Mouse (Mus musculus) liver, embryonic 15.5 days (tissue): ENCODE measurements around the gene Map3k19. TPM values are rescaled to one million over a fixed set of nuclear protein-coding genes. Genes with fewer than 3 reads are reported as not detected.
A peak's percentile ranks its signal among the peaks of the same experiment; 100 is the strongest.

Source experiments
- ATAC-seq: fragments of 200-750 bp; cut with Nextera tagmentation; 2 replicates; pipeline ENCODE4 v1.8.0; 2017; ENCODE audit warnings: moderate number of reproducible peaks, mild to moderate bottlenecking, moderate library complexity; ENCODE audit not compliant: insufficient read depth
- H3K27ac ChIP-seq: fragments of 300-500 bp; sonication (generic); replicated peaks from 2 replicates; pipeline ENCODE4 v1.5.1; 2015; ENCODE audit warnings: mild to moderate bottlenecking, inconsistent platforms
- H3K27me3 ChIP-seq: fragments of 300-500 bp; sonication (generic); 2 replicates; pipeline ENCODE4 v1.6.1; 2015; ENCODE audit warnings: mild to moderate bottlenecking, inconsistent platforms
- H3K36me3 ChIP-seq: fragments of 300-500 bp; sonication (generic); replicated peaks from 2 replicates; pipeline ENCODE4 v1.6.1; 2015; ENCODE audit warnings: moderate library complexity, mild to moderate bottlenecking, inconsistent platforms
- H3K4me1 ChIP-seq: fragments of 300-500 bp; sonication (generic); replicated peaks from 2 replicates; pipeline ENCODE4 v1.6.1; 2015; ENCODE audit warnings: inconsistent platforms
- H3K4me2 ChIP-seq: fragments of 300-500 bp; sonication (generic); 2 replicates; pipeline ENCODE4 v1.6.1; 2015; ENCODE audit warnings: moderate library complexity, mild to moderate bottlenecking, inconsistent platforms
- H3K4me3 ChIP-seq: fragments of 300-500 bp; sonication (generic); replicated peaks from 2 replicates; pipeline ENCODE4 v1.5.1; 2015; ENCODE audit warnings: mild to moderate bottlenecking, inconsistent platforms
- H3K9ac ChIP-seq: fragments of 300-500 bp; sonication (generic); 2 replicates; pipeline ENCODE4 v1.6.1; 2015; ENCODE audit warnings: moderate library complexity, mild to moderate bottlenecking, inconsistent platforms
- H3K9me3 ChIP-seq: fragments of 300-500 bp; sonication (generic); replicated peaks from 2 replicates; pipeline ENCODE4 v1.6.1; 2016; ENCODE audit warnings: inconsistent platforms
- WGBS: fragments of 180-500 bp; shearing (Covaris S2); methylation state at CpG from one replicate; pipeline ENCODE4 v1.1.7; 2015; ENCODE audit warnings: mixed read lengths; ENCODE audit not compliant: insufficient replicate concordance; 5-methylcytosine and 5-hydroxymethylcytosine counted together
- polyA plus RNA-seq: library from polyadenylated mRNA; unstranded; fragments of >200 nt; fragmentation: Nextera tagmentation; extraction: Ambion mirVana; gene quantifications from 2 replicates; pipeline ENCODE4 v1.2.1, GENCODE M21; 2015

The Map3k19 gene
- polyA plus RNA-seq, 1 experiment from 2014 or later: 0.02 TPM

DNA sequence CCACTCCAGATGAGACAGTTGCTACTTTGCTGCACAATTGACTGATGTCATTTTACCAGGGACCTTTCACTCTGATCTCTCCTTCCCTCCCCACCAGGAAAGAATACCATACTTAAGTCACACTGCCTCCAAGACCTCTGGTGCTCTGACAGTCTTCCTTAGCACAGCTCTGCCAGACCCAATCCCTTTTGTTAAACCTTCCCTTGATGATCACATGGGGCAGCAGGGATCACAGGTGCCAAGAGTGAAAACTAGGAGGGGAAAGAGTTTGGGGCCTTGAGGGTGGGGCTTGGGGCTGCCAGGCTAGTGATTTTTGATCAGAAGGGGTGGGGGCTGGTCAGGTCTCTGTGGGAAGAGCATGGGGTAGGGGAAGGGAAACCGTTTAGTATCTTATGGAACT, 58.1 kb downstream of the Map3k19 start:
- Histone ChIP-seq H3K4me2 (no peak overlapping the region), H3K36me3 (peaks cover 58% of the 10 kb centered on the region), H3K9ac (no peak overlapping the region), H3K4me3 (no peak overlapping the region), H3K27me3 (no peaks in the 10 kb centered on the region), H3K27ac (no peak overlapping the region), H3K9me3 (no peaks in the 10 kb centered on the region), H3K4me1 (no peaks in the 10 kb centered on the region)
- WGBS: 54% methylated on average over 1 of the region's 1 CpGs
- no peak for ATAC-seq

DNA sequence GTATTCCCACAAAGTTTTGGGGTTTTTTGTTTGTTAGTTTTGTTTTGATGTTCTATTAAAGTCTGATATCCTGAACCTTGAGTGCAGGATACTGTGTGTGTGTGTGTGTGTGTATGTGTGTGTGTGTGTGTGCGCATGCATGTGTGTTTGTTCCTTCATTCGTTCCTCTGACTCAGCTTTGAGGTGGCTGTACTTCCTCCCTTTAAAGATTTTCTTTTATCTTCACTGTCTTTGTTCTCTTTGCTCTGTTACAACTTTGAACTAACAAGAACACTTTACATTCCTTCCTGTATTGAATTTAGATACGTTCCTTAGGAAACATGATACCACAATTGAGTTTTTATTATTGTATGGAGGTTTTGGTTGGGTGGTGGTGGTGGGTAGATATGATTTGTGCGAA, 58.5 kb downstream of the Map3k19 start:
- no peak overlapping the region for H3K9ac ChIP-seq
- no peak overlapping the region for H3K27ac ChIP-seq
- no peak overlapping the region for H3K4me3 ChIP-seq
- H3K4me1 ChIP-seq: no peaks in the 10 kb centered on the region
- H3K9me3 ChIP-seq: no peaks in the 10 kb centered on the region
- peaks cover 58% of the 10 kb centered on the region for H3K36me3 ChIP-seq
- H3K4me2 ChIP-seq: no peak overlapping the region
- WGBS: 62% methylated on average over 4 of the region's 4 CpGs
- no peak for ATAC-seq
- H3K27me3 ChIP-seq: no peaks in the 10 kb centered on the region

DNA sequence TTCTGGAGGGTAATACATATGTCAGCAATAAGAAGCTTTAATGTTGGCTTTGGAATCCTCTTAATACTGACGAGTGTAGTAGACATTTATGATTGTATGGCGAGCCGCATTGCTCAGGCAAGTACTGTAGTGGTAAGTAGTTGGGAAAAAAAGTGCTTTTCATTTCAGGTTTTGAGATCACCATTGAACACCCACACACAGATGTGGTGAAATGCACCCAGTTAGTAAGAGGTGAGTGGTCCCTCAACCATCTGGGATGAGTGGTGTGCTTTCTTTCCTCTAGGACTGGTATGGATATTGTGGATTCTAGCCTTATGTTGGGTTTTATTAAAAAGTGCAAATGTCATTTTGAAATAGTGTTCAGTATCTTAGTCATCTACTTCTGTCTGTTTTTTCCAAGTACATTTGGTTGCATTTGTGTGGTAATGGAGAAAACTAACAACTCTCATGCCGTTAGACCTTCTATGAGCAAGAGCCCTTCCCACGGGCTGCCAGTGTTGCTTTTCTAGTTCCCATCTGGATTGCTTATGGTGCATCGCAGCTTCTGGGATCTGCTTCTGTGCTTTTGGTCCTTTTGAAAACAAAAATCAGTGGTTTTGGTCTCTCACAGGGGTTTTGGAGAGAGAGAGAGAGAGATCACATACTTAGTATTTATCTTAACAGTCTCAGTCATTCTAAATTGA, 59.6 kb downstream of the Map3k19 start:
- Histone ChIP-seq H3K9me3 (no peaks in the 10 kb centered on the region), H3K36me3 (peaks cover 52% of the 10 kb centered on the region), H3K27ac (no peak overlapping the region), H3K9ac (no peak overlapping the region), H3K27me3 (no peaks in the 10 kb centered on the region), H3K4me2 (no peak overlapping the region), H3K4me3 (no peak overlapping the region), H3K4me1 (0 out of 2 replicates have a peak, but pooled peaks cover under 1% of the 10 kb centered on the region)
- WGBS: 88% methylated on average over 6 of the region's 6 CpGs
- no peak for ATAC-seq

DNA sequence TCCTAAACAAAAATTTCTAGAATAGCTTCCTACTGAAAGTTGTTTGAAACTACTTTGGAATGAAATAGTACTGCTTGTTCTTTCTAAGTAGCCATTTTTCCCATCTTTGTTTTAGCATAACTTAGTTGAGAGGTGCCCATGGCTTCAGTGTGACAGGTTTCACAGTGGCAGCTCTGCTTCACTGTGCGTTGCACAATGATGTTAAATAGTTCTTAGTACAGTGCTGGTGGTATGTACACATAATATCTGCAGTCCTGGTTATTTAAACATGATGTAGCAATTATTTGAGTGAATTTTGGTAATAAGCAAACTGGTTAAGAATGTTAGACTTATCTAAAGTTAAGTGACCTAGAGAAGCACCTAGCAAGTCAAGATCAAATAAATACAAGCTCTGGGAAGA, 61.4 kb downstream of the Map3k19 start:
- Histone ChIP-seq H3K4me1 (peaks cover 3% of the 10 kb centered on the region; the same call in 1 of the 2 replicates), H3K36me3 (peaks cover 37% of the 10 kb centered on the region), H3K4me2 (no peak overlapping the region), H3K4me3 (no peak overlapping the region), H3K9me3 (no peaks in the 10 kb centered on the region), H3K9ac (no peak overlapping the region), H3K27me3 (no peaks in the 10 kb centered on the region), H3K27ac (no peak overlapping the region)
- 70% methylated on average over 1 of the region's 1 CpGs for whole genome bisulfite sequencing
- peak; percentile 66; the same call in 1 of the 2 replicates for ATAC-seq

DNA sequence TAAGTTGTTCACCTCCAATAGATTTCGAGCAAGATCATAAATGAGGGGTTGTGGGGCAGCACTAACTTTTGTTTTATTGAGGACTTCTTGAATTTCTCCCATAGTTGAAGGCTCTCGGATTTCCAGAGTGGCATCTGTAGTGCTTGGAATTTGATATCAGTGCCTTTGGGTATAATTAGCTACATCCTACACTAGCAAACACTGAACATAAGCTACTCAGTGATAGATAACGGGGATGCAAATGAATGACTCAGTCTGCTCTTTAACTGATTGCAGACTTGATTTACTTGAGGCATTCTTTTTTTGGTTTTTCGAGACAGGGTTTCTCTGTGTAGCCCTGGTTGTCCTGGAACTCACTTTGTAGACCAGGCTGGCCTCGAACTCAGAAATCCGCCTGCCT, 65.9 kb downstream of the Map3k19 start:
- no peak overlapping the region for H3K27ac ChIP-seq
- ATAC-seq: no peak
- H3K27me3 ChIP-seq: no peaks in the 10 kb centered on the region
- no peak overlapping the region for H3K4me3 ChIP-seq
- H3K9ac ChIP-seq: no peak overlapping the region
- H3K4me2 ChIP-seq: no peak overlapping the region
- H3K4me1 ChIP-seq: peaks cover 22% of the 10 kb centered on the region
- H3K9me3 ChIP-seq: no peaks in the 10 kb centered on the region
- 76% methylated on average over 6 of the region's 6 CpGs for WGBS
- H3K36me3 ChIP-seq: peaks cover 20% of the 10 kb centered on the region

DNA sequence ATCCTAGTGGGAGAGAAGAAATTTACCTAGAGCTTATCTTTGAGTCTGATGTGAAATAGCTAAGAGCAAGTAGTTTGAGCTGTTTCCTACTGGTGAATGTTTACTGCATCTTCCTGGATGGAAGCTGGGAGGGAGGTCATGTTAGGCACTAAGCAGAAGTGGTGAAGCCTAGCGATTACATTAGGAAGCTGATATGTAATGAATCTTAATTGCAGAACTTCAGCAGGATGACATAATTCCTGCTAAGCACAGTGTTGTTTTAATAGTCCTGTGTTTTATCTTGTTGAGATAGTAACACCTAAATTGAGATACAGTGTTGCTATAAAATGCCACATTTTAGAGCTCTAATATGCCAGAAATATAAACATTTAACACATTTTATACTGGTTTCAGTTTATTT, 68.9 kb downstream of the Map3k19 start:
- WGBS: 37% methylated on average over 1 of the region's 1 CpGs
- no peak overlapping the region for H3K9ac ChIP-seq
- no peaks in the 10 kb centered on the region for H3K27me3 ChIP-seq
- H3K4me1 ChIP-seq: peaks cover 43% of the 10 kb centered on the region
- H3K36me3 ChIP-seq: peaks cover 22% of the 10 kb centered on the region; the same call in 1 of the 2 replicates
- H3K9me3 ChIP-seq: no peaks in the 10 kb centered on the region
- no peak overlapping the region for H3K27ac ChIP-seq
- H3K4me3 ChIP-seq: no peak overlapping the region
- ATAC-seq: no peak
- no peak overlapping the region for H3K4me2 ChIP-seq

DNA sequence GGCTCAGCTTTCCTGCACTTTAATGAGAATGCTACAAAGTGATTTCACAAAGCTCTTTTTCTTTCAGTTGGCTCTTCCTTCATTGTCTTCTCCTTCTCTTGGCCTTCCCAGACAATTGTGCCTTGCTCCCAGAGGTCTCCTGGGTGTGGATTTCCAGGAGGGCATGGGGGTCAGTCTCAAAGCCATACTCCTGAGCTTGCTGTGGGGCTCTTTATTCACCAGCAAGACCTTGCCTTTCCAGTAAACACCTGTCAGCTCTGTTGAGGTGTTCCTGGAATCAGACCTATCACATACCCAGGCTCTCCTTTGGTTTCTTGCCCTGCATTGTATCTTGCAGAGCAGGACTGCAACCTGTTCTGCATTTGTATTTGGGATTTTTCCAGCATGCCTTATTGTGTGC, 71.0 kb downstream of the Map3k19 start:
- peaks cover 32% of the 10 kb centered on the region for H3K36me3 ChIP-seq
- no peak overlapping the region for H3K4me2 ChIP-seq
- no peaks in the 10 kb centered on the region for H3K27me3 ChIP-seq
- no peak for ATAC-seq
- H3K4me1 ChIP-seq: peaks cover 57% of the 10 kb centered on the region
- H3K9me3 ChIP-seq: no peaks in the 10 kb centered on the region
- H3K4me3 ChIP-seq: no peak overlapping the region
- H3K9ac ChIP-seq: no peak overlapping the region
- H3K27ac ChIP-seq: no peak overlapping the region

DNA sequence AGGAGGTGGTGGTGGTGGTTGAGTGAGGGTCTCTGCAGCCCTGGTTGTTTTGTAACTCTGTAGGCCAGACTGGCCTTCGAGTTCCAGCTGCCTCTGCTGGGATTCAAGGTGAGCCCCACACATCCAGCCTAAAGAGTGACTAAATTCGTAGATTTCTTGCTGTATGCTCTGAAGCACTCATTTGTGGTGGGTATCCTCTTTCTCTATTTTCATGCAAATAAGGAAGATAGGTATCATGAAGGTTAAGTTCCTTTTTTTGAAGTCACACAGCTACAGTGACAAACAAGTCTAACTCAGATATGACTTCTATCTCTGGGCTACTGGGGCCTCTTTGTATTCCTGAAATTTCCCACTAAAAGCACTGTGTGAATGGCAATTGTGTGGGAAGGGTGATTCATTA, 74.0 kb downstream of the Map3k19 start:
- no peak overlapping the region for H3K9ac ChIP-seq

DNA sequence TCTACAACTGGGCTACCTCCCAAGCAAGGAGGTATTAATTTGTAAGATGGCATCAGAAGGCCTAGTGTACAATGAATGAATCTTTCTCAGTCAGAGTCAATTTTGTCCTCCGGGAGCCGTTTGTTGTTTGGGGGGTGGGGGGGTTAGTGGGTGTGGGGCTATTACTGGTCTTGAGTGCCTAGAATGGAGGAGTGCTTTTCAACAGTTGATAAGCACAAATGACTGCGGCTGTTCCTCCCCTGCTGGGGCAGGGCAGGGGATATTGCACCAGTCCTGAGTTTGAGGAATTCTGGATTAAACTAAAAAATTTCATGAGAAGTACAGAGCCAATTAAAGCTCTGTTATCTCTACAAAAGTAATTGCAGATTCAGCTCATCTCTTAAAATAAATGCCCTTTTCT, 74.7 kb downstream of the Map3k19 start:
- ATAC-seq: no peak; the same call in 1 of the 2 replicates
- H3K27ac ChIP-seq: no peak overlapping the region
- H3K4me1 ChIP-seq: peaks cover 67% of the 10 kb centered on the region
- H3K4me2 ChIP-seq: peak overlapping the region; percentile 16; the same call in 1 of the 2 replicates
- no peaks in the 10 kb centered on the region for H3K27me3 ChIP-seq
- WGBS: 6% methylated on average over 3 of the region's 3 CpGs
- no peak overlapping the region for H3K9ac ChIP-seq
- no peak overlapping the region for H3K4me3 ChIP-seq
- H3K9me3 ChIP-seq: no peaks in the 10 kb centered on the region
- H3K36me3 ChIP-seq: peaks cover 38% of the 10 kb centered on the region

More for the DNA sequence above, 74.0 kb downstream of the Map3k19 start:
- peaks cover 38% of the 10 kb centered on the region for H3K36me3 ChIP-seq
- no peaks in the 10 kb centered on the region for H3K9me3 ChIP-seq
- H3K4me3 ChIP-seq: no peak overlapping the region
- 0 out of 2 replicates have a peak overlapping the region, but pooled peaks have one; percentile 10 for H3K4me2 ChIP-seq
- no peak overlapping the region; the same call in 1 of the 2 replicates for H3K27ac ChIP-seq
- WGBS: 32% methylated on average over 2 of the region's 2 CpGs
- no peak for ATAC-seq
- peaks cover 73% of the 10 kb centered on the region for H3K4me1 ChIP-seq
- no peaks in the 10 kb centered on the region for H3K27me3 ChIP-seq

DNA sequence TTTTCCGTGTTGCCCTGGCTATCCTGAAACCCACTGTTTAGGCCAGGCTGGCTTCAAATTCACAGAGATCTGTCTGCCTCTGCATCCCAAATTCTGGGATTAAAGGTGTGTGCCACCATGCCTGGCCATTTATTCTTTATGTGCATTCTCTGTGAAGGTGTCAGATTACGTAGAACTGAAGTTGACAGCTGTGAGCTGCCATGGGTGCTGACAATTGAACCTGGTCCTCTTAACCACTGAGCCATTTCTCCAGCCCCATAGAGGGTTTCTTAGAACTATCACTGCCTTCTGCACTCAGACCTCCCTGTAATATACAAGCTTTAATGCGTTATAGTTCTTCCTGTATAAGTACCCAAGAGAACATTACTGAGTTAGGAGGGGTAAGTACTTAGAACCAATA, 76.2 kb downstream of the Map3k19 start:
- H3K36me3 ChIP-seq: peaks cover 34% of the 10 kb centered on the region
- H3K4me3 ChIP-seq: no peak overlapping the region
- H3K4me2 ChIP-seq: no peak overlapping the region
- H3K4me1 ChIP-seq: peaks cover 63% of the 10 kb centered on the region
- 84% methylated on average over 3 of the region's 3 CpGs for WGBS
- H3K9ac ChIP-seq: no peak overlapping the region
- H3K27ac ChIP-seq: no peak overlapping the region
- H3K9me3 ChIP-seq: no peaks in the 10 kb centered on the region
- no peaks in the 10 kb centered on the region for H3K27me3 ChIP-seq
- ATAC-seq: no peak

DNA sequence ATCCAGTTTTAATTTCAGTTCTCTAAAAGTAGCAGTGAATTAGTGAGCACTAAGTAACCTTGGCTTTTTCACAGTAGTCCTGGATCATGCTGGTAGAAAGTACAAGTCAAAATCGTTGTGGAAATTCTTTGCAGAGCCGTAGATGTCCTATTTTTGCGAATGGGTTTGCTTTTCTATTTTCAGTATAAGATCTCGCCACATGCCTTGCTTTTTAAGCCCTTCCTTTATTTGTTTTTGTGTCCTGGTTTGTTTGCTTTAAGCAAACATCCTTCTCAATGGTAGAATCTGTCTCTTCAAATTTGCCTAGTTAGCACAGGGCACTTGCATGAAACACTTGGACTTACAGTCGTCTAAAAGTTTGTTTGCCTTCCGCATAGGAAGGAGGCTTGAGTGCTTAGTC, 78.6 kb downstream of the Map3k19 start:
- Histone ChIP-seq H3K4me1 (peaks cover 54% of the 10 kb centered on the region), H3K9ac (peak overlapping the region; percentile 48), H3K4me3 (peak overlapping the region; percentile 43), H3K9me3 (no peaks in the 10 kb centered on the region), H3K27ac (peak overlapping the region; percentile 4; the same call in 1 of the 2 replicates), H3K27me3 (no peaks in the 10 kb centered on the region), H3K36me3 (peaks cover 18% of the 10 kb centered on the region), H3K4me2 (peak overlapping the region; percentile 59)
- ATAC-seq: no peak
- 42% methylated on average over 6 of the region's 6 CpGs for WGBS
